Mouse (Mus musculus) heart, postnatal 0 days (tissue): ENCODE results near the gene Grm1.

Source experiments
- CTCF ChIP-seq: IDR thresholded peaks from 2 replicates; pipeline ENCODE4 v1.5.1; 2016; ENCODE audit warnings: antibody characterized with exemption, control low read depth, low read depth
- EP300 ChIP-seq: IDR thresholded peaks from 2 replicates; pipeline ENCODE4 v1.6.1; 2016; ENCODE audit warnings: antibody characterized with exemption, low read depth

DNA sequence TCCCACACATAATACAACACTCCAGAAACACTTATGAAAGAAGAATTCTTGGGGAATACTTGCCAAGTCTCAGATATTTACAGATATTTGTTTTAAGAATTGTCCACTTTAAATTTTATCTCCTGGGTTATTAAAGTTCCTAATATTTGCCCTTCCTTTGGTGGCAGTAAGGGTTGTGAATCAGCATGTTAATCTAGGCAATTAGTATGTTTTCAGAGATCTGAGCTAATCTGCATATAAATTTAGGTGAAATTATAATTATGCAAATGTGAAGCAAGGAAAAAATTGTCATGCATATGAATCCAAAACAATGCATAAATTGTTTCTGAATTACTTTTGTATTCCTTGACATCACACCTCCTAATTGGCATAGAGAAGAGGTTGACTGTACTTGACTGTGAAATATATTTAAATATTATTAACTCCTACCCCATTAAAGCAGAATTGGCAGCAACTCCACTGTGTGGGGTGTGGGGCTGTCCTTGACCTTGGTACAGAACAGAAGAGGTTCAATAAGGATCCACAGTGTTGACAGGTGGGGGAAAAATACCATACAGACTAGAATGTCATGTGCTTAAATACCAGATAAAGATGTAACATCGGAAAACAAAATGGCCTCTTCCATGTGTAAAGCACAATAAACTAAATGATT is 37.6 kb downstream of the Grm1 start:
- TF ChIP-seq EP300 (no peak), CTCF (no peak)
